Mouse (Mus musculus) hindbrain, embryonic 10.5 days (tissue): ENCODE results near the gene Gm3033. TPM values are rescaled to one million over a fixed set of nuclear protein-coding genes. Genes with fewer than 3 reads are reported as not detected.
"Not testable (repeated sequence)": the region's sequence is repeated elsewhere in the genome, so short reads cannot be mapped to it uniquely, and the experiment has no call there.

Experiments
- DNase-seq: peaks from one replicate; pipeline ENCODE4 v3.0.0-alpha.2; 2017; ENCODE audit warnings: low spot score
- H3K27ac ChIP-seq: fragments of 300-500 bp; sonication (generic); 2 replicates; pipeline ENCODE4 v1.5.1; 2016; ENCODE audit warnings: mild to moderate bottlenecking, moderate library complexity
- H3K27me3 ChIP-seq: fragments of 300-500 bp; sonication (generic); 2 replicates; pipeline ENCODE4 v1.6.1; 2016; ENCODE audit warnings: mild to moderate bottlenecking; ENCODE audit not compliant: poor library complexity, insufficient read depth, severe bottlenecking
- H3K36me3 ChIP-seq: fragments of 300-500 bp; sonication (generic); 2 replicates; pipeline ENCODE4 v1.6.1; 2016; ENCODE audit warnings: mild to moderate bottlenecking, moderate library complexity
- H3K4me1 ChIP-seq: fragments of 300-500 bp; sonication (generic); replicated peaks from 2 replicates; pipeline ENCODE4 v1.6.1; 2016; ENCODE audit warnings: mild to moderate bottlenecking
- H3K4me3 ChIP-seq: fragments of 300-500 bp; sonication (generic); 2 replicates; pipeline ENCODE4 v1.5.1; 2016; ENCODE audit warnings: mild to moderate bottlenecking, moderate library complexity
- H3K9me3 ChIP-seq: fragments of 300-500 bp; sonication (generic); 2 replicates; pipeline ENCODE4 v1.6.1; 2016; ENCODE audit warnings: mild to moderate bottlenecking, moderate library complexity
- WGBS: fragments of 180-500 bp; shearing (Covaris S2); methylation state at CpG from one replicate; pipeline ENCODE4 v1.1.7; 2016; 5-methylcytosine and 5-hydroxymethylcytosine counted together
- polyA plus RNA-seq: library from polyadenylated mRNA; unstranded; fragments of >200 nt; fragmentation: Nextera tagmentation; extraction: Ambion mirVana; gene quantifications from 2 replicates; pipeline ENCODE4 v1.2.1, GENCODE M21; 2016

The Gm3033 gene
- polyA plus RNA-seq, result not detected in 2 replicates

GRCm38 (mm10) chr14:3845945-3846344 is at the start of gene Gm3033:
Gene Gm3033 (plus strand): TSS chr14:3846245.
- no CpG with 5 or more reads among the region's 2 CpGs for WGBS
- H3K4me1 ChIP-seq, H3K27ac ChIP-seq, H3K4me3 ChIP-seq, H3K9me3 ChIP-seq, DNase-seq, H3K36me3 ChIP-seq, H3K27me3 ChIP-seq: not testable (repeated sequence)

- not testable (repeated sequence) for H3K4me1 ChIP-seq, H3K4me3 ChIP-seq
Measured at GRCm38 (mm10) chr14:3809774-3810173, 36.3 kb upstream of the Gm3033 start, which contains the start of gene Gm3002. Gene Gm3002 (plus strand): TSS chr14:3810074.

GRCm38 (mm10) chr14:3883872-3884271 is 37.8 kb downstream of the Gm3033 start, which contains the start of gene Gm2916:
Gene Gm2916 (plus strand): TSS chr14:3884172.
- H3K9me3 ChIP-seq, DNase-seq, H3K4me1 ChIP-seq, H3K4me3 ChIP-seq, H3K27ac ChIP-seq, H3K36me3 ChIP-seq, H3K27me3 ChIP-seq: not testable (repeated sequence)
- no CpG with 5 or more reads among the region's 1 CpGs for WGBS

More at GRCm38 (mm10) chr14:3809774-3810173, 36.3 kb upstream of the Gm3033 start, which contains the start of gene Gm3002:
- not testable (repeated sequence) for H3K27me3 ChIP-seq, DNase-seq, H3K27ac ChIP-seq, H3K9me3 ChIP-seq, H3K36me3 ChIP-seq
- no CpG with 5 or more reads among the region's 31 CpGs for WGBS

Other genes starting within 250 kb of the Gm3033 start
- not detected in 2 replicates for gene Gm3012, start 211.7 kb upstream of the Gm3033 start, polyA plus RNA-seq
- gene Gm3020, start 194.2 kb upstream of the Gm3033 start, polyA plus RNA-seq, result 1.0 and 1.6 TPM in 2 replicates
- not detected in 2 replicates for gene Gm3043, start 157.5 kb upstream of the Gm3033 start, polyA plus RNA-seq
- gene Gm3002, start 36.2 kb upstream of the Gm3033 start, polyA plus RNA-seq, result 0.16 and 0.37 TPM in 2 replicates
- gene Gm2916, start 37.9 kb downstream of the Gm3033 start, polyA plus RNA-seq, result not detected in 2 replicates
- gene Gm3029, start 85.5 kb downstream of the Gm3033 start, polyA plus RNA-seq, result not detected in 2 replicates
- gene Gm3095, start 117.3 kb downstream of the Gm3033 start, polyA plus RNA-seq, result 0.20 TPM in 1 of 2 replicates, not detected in the other
- gene Gm3099, start 152.1 kb downstream of the Gm3033 start, polyA plus RNA-seq, result not detected in 2 replicates
- gene Gm5796, start 177.7 kb downstream of the Gm3033 start, polyA plus RNA-seq, result 0.31 and 0.47 TPM in 2 replicates
- gene Gm3115, start 237.9 kb downstream of the Gm3033 start, polyA plus RNA-seq, result not detected in 2 replicates